Mouse (Mus musculus): Measurements from ENCODE around the gene Pitpnb.

The Pitpnb gene

GRCm38 (mm10) chr5:111341609-111342008, 11.0 kb downstream of the Pitpnb start:
- DNase-seq (ENCODE audit: low read depth in 1 of 2, low spot score in 2 of 2): no peak

- DNase-seq (ENCODE audit: low read depth in 1 of 2, low spot score in 2 of 2): no peak
Measured at GRCm38 (mm10) chr5:111344721-111345400, 14.3 kb downstream of the Pitpnb start.

GRCm38 (mm10) chr5:111356811-111357617, 26.5 kb downstream of the Pitpnb start:
- DNase-seq (ENCODE audit: low read depth in 1 of 2, low spot score in 2 of 2): no peak

GRCm38 (mm10) chr5:111360546-111360945, 30.0 kb downstream of the Pitpnb start:
- no peak for DNase-seq (ENCODE audit: low read depth in 1 of 2, low spot score in 2 of 2)

GRCm38 (mm10) chr5:111361058-111361457, 30.5 kb downstream of the Pitpnb start:
- DNase-seq (ENCODE audit: low read depth in 1 of 2, low spot score in 2 of 2): no peak

- no peak for DNase-seq (ENCODE audit: low read depth in 1 of 2, low spot score in 2 of 2)
Measured at GRCm38 (mm10) chr5:111361846-111362245, 31.3 kb downstream of the Pitpnb start.

GRCm38 (mm10) chr5:111363446-111364062, 33.0 kb downstream of the Pitpnb start:
- DNase-seq (ENCODE audit: low read depth in 1 of 2, low spot score in 2 of 2): no peak

- no peak for DNase-seq (ENCODE audit: low read depth in 1 of 2, low spot score in 2 of 2)
Measured at GRCm38 (mm10) chr5:111364533-111364932, 34.0 kb downstream of the Pitpnb start.

GRCm38 (mm10) chr5:111366140-111366539, 35.6 kb downstream of the Pitpnb start:
- no peak for DNase-seq (ENCODE audit: low read depth in 1 of 2, low spot score in 2 of 2)

GRCm38 (mm10) chr5:111367937-111368517, 37.5 kb downstream of the Pitpnb start:
- no peak for DNase-seq (ENCODE audit: low read depth in 1 of 2, low spot score in 2 of 2)

- no peak for DNase-seq (ENCODE audit: low read depth in 1 of 2, low spot score in 2 of 2)
Measured at GRCm38 (mm10) chr5:111368576-111368975, 38.0 kb downstream of the Pitpnb start.

GRCm38 (mm10) chr5:111375616-111376015, 45.1 kb downstream of the Pitpnb start:
- DNase-seq (ENCODE audit: low read depth in 1 of 2, low spot score in 2 of 2): no peak

GRCm38 (mm10) chr5:111376276-111377020, 45.9 kb downstream of the Pitpnb start:
- no peak for DNase-seq (ENCODE audit: low read depth in 1 of 2, low spot score in 2 of 2)

- no peak for DNase-seq (ENCODE audit: low read depth in 1 of 2, low spot score in 2 of 2)
Measured at GRCm38 (mm10) chr5:111378126-111378993, 47.8 kb downstream of the Pitpnb start.

GRCm38 (mm10) chr5:111383335-111383734, 52.8 kb downstream of the Pitpnb start:
- DNase-seq (ENCODE audit: low read depth in 1 of 2, low spot score in 2 of 2): no peak

GRCm38 (mm10) chr5:111390911-111391310, 60.3 kb downstream of the Pitpnb start:
- no peak for DNase-seq (ENCODE audit: low read depth in 1 of 2, low spot score in 2 of 2)

- no peak for DNase-seq (ENCODE audit: low read depth in 1 of 2, low spot score in 2 of 2)
Measured at GRCm38 (mm10) chr5:111391485-111391884, 60.9 kb downstream of the Pitpnb start.

GRCm38 (mm10) chr5:111393346-111394197, 63.0 kb downstream of the Pitpnb start:
- DNase-seq (ENCODE audit: low read depth in 1 of 2, low spot score in 2 of 2): no peak
